In the genomic region with DNA sequence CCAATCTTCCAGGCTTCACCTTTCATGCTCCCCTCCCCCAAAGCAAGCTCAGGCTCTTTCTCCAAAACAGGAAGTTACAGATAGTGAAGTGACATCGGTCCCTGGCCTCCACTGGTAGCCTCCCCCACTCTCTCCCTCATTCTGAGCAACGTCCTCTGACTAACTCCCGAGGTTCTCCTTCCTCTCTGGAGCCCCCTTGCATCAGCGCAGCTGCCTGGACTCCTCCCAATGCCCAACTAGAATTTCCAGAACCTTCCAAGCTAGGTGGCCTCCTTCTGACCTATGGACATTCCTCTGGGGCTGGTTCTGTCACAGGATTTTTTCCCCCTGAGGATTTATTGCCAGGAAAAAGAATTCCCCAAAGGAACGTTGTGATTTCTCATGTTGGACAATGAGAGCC, we compare ENCODE assay signal across 10 mouse cellular contexts.
DNase-seq lines count a peak whose midpoint lies in the region; ATAC-seq and TF ChIP-seq lines count a peak whose summit lies in the region.
"Had no signal": no experiment of that assay in that cellular context is flagged by ENCODE, and none has a peak within 500 bp of the region (broad histone marks: within the 10 kb centered on the region; RNA-seq: fewer than 3 reads in every experiment).

No protein-coding gene starts in this region.

- H3K4me1 ChIP-seq in kidney, embryonic 16.5 days (ENCODE audit: insufficient read depth, low read length) = peaks cover 7% of the 10 kb centered on the region
- H3K4me1 ChIP-seq in MEL (ENCODE audit: control insufficient read depth in 1 of 2, insufficient read depth in 2 of 2, low read length in 2 of 2) = peaks cover 7 to 28% of the 10 kb centered on the region in 2 experiments
- peaks cover 13% of the 10 kb centered on the region for H3K4me1 ChIP-seq in liver, embryonic 11.5 days (replicated peaks; ENCODE audit: control insufficient read depth, insufficient read depth, low read length)

- H3K9me3 ChIP-seq in kidney, embryonic 16.5 days (ENCODE audit: low read length) = peaks cover 2% of the 10 kb centered on the region; the same call in 1 of the 2 replicates
- H3K9me3 ChIP-seq in MEL (replicated peaks; ENCODE audit: insufficient read depth, low read length) = no peaks in the 10 kb centered on the region
- no peaks in the 10 kb centered on the region for H3K9me3 ChIP-seq in liver, embryonic 11.5 days (ENCODE audit: control insufficient read depth, low read length)
- H3K9me3 ChIP-seq: heart, embryonic 15.5 days had no signal

- no peak for TF ChIP-seq CTCF in MEL (IDR thresholded peaks at IDR 0.05 in 2 of 3, conservative IDR thresholded peaks at IDR 0.05 in 1 of 3; ENCODE audit: control insufficient read depth in 1 of 3, insufficient read depth in 1 of 3, low read depth in 2 of 3, low read length in 3 of 3, poor library complexity in 1 of 3, severe bottlenecking in 1 of 3)

- no peaks in the 10 kb centered on the region for H3K36me3 ChIP-seq in kidney, embryonic 16.5 days (ENCODE audit: insufficient read depth, low read length)
- peaks cover 0 to 24% of the 10 kb centered on the region in 2 experiments; a peak in 2 of 4 replicates for H3K36me3 ChIP-seq in MEL (ENCODE audit: control insufficient read depth in 1 of 2, insufficient read depth in 2 of 2, low read length in 2 of 2)
- no peaks in the 10 kb centered on the region for H3K36me3 ChIP-seq in liver, embryonic 11.5 days (ENCODE audit: control insufficient read depth, insufficient read depth, low read length)
- no peaks in the 10 kb centered on the region for H3K36me3 ChIP-seq in splenic B cell, adult 2 months (ENCODE audit: control insufficient read depth, insufficient read depth, low read length, poor library complexity, severe bottlenecking)
- H3K36me3 ChIP-seq: heart, embryonic 15.5 days had no signal

- no peak overlapping the region for H3K27ac ChIP-seq in kidney, embryonic 16.5 days (ENCODE audit: low read length)
- H3K27ac ChIP-seq in MEL (ENCODE audit: control insufficient read depth, low read depth, low read length) = peak overlapping the region; percentile 66
- H3K27ac ChIP-seq in liver, embryonic 11.5 days (ENCODE audit: low read depth, low read length) = no peak overlapping the region
- H3K27ac ChIP-seq: heart, embryonic 15.5 days; liver, embryonic 14.5 days had no signal

- TF ChIP-seq RAD21 in MEL (IDR thresholded peaks at IDR 0.05; ENCODE audit: low read depth, low read length) = no peak; the same call in 1 of the 2 replicates

- H3K79me2 ChIP-seq in MEL (ENCODE audit: control insufficient read depth, insufficient read depth, low read length, poor library complexity) = no peaks in the 10 kb centered on the region

- WGBS in kidney, embryonic 16.5 days = 12% methylated on average over 5 of the region's 5 CpGs
- whole genome bisulfite sequencing in liver, embryonic 11.5 days = 17% methylated on average over 5 of the region's 5 CpGs

- 0 out of 2 replicates have a peak, but pooled peaks have one; percentile 57 for ATAC-seq in kidney, embryonic 16.5 days (ENCODE audit: low FRiP score, low TSS enrichment)
- ATAC-seq in liver, embryonic 11.5 days (replicated peaks; ENCODE audit: low FRiP score) = no peak

- peak; percentile 59 to 76 for TF ChIP-seq EP300 in MEL (IDR thresholded peaks at IDR 0.05; ENCODE audit: low read depth in 1 of 2, low read length in 2 of 2)

- H3K27me3 ChIP-seq in kidney, embryonic 16.5 days (ENCODE audit: insufficient read depth, low read length) = no peaks in the 10 kb centered on the region
- H3K27me3 ChIP-seq in MEL (ENCODE audit: control insufficient read depth in 1 of 2, insufficient read depth in 2 of 2, low read length in 2 of 2) = no peaks in the 10 kb centered on the region
- H3K27me3 ChIP-seq in liver, embryonic 11.5 days (replicated peaks; ENCODE audit: control insufficient read depth, insufficient read depth, low read length) = no peaks in the 10 kb centered on the region
- no peaks in the 10 kb centered on the region; the same call in 1 of the 2 replicates for H3K27me3 ChIP-seq in splenic B cell, adult 2 months (ENCODE audit: control insufficient read depth, insufficient read depth, low read length, poor library complexity, severe bottlenecking)
- H3K27me3 ChIP-seq: heart, embryonic 15.5 days had no signal

- H3K4me2 ChIP-seq in kidney, embryonic 16.5 days (replicated peaks; ENCODE audit: low read depth, low read length) = no peak overlapping the region
- H3K4me2 ChIP-seq in liver, embryonic 11.5 days = no peak overlapping the region
- H3K4me2 ChIP-seq: heart, embryonic 15.5 days had no signal

- no peak overlapping the region for H3K4me3 ChIP-seq in kidney, embryonic 16.5 days (ENCODE audit: low read length)
- peak overlapping the region in 1 of 2 experiments; percentile 22; a peak in 1 of 4 replicates for H3K4me3 ChIP-seq in MEL (ENCODE audit: control insufficient read depth in 1 of 2, insufficient read depth in 1 of 2, low read depth in 2 of 2, low read length in 2 of 2)
- no peak overlapping the region for H3K4me3 ChIP-seq in liver, embryonic 11.5 days (ENCODE audit: low read depth, low read length)
- H3K4me3 ChIP-seq: heart, embryonic 15.5 days had no signal

- TF ChIP-seq POLR2A in MEL (IDR thresholded peaks at IDR 0.05; ENCODE audit: control insufficient read depth in 1 of 2, insufficient read depth in 1 of 2, low read depth in 1 of 2, low read length in 2 of 2, poor library complexity in 1 of 2) = no peak

- no peak overlapping the region for H3K9ac ChIP-seq in kidney, embryonic 16.5 days (replicated peaks; ENCODE audit: low read length)
- peak overlapping the region; percentile 33; the same call in 1 of the 2 replicates for H3K9ac ChIP-seq in MEL (ENCODE audit: control insufficient read depth, low read depth, low read length, poor library complexity, severe bottlenecking)
- no peak overlapping the region for H3K9ac ChIP-seq in liver, embryonic 11.5 days (ENCODE audit: low read depth, low read length)
- H3K9ac ChIP-seq: heart, embryonic 15.5 days; liver, embryonic 14.5 days had no signal

- DNase-seq in kidney, adult 18-20 months = no peak
- DNase-seq in MEL (ENCODE audit: low read depth, low spot score) = peak; percentile 88
- DNase-seq in liver, embryonic 11.5 days (ENCODE audit: low spot score) = peak; percentile 49
- DNase-seq in splenic B cell, adult 2 months (ENCODE audit: low read depth, low spot score) = peak; percentile 50
- DNase-seq in urinary bladder, postnatal 25 days (ENCODE audit: low spot score) = no peak
- DNase-seq in layer of hippocampus, adult 11-12 months (ENCODE audit: low spot score) = no peak
- no peak for DNase-seq in urinary bladder, postnatal 36 days (ENCODE audit: low spot score in 2 of 2)

TF ChIP-seq in MEL, 35 proteins besides CTCF, POLR2A, EP300 and RAD21 (continues in another document):
- TF ChIP-seq MAFK (IDR thresholded peaks at IDR 0.05; ENCODE audit: borderline replicate concordance, low read depth, low read length) = no peak
- no peak for TF ChIP-seq HCFC1 (IDR thresholded peaks at IDR 0.05; ENCODE audit: low read depth, low read length)
- no peak for TF ChIP-seq E2F4 (IDR thresholded peaks at IDR 0.05; ENCODE audit: borderline replicate concordance, low read depth, low read length)
- TF ChIP-seq ZC3H11A (IDR thresholded peaks at IDR 0.05; ENCODE audit: low read depth, low read length) = no peak
- TF ChIP-seq JUND (IDR thresholded peaks at IDR 0.05; ENCODE audit: low read depth, low read length) = 0 out of 2 replicates have a peak, but pooled peaks have one; percentile 12
- TF ChIP-seq MEF2A (IDR thresholded peaks at IDR 0.05; ENCODE audit: extremely low read depth, insufficient replicate concordance, low read depth, low read length, poor library complexity, severe bottlenecking) = no peak
- TF ChIP-seq MXI1 (IDR thresholded peaks at IDR 0.05; ENCODE audit: low read depth, low read length) = peak; percentile 24; the same call in 1 of the 2 replicates
- TF ChIP-seq ZNF384 (IDR thresholded peaks at IDR 0.05; ENCODE audit: low read depth, low read length) = no peak
- no peak for TF ChIP-seq USF1 (IDR thresholded peaks at IDR 0.05; ENCODE audit: low read depth, low read length)
- TF ChIP-seq POLR2AphosphoS5 (IDR thresholded peaks at IDR 0.05; ENCODE audit: borderline replicate concordance, low read depth, low read length) = no peak
- no peak for TF ChIP-seq GATA1 (IDR thresholded peaks at IDR 0.05; ENCODE audit: low read depth, low read length)
- TF ChIP-seq ZMIZ1 (IDR thresholded peaks at IDR 0.05; ENCODE audit: low read depth, low read length) = no peak
- no peak for TF ChIP-seq USF2 (IDR thresholded peaks at IDR 0.05; ENCODE audit: borderline replicate concordance in 1 of 2, insufficient read depth in 1 of 2, low read depth in 1 of 2, low read length in 2 of 2)
- TF ChIP-seq SIN3A (IDR thresholded peaks at IDR 0.05; ENCODE audit: low read length) = peak; percentile 53; the same call in 1 of the 2 replicates
- no peak for TF ChIP-seq TAL1 (IDR thresholded peaks at IDR 0.05; ENCODE audit: low read length)
- peak; percentile 56 for TF ChIP-seq TCF12 (IDR thresholded peaks at IDR 0.05; ENCODE audit: low read depth, low read length)
- TF ChIP-seq ETS1 (IDR thresholded peaks at IDR 0.05; ENCODE audit: low read depth, low read length) = peak; percentile 83
- TF ChIP-seq SMC3 (IDR thresholded peaks at IDR 0.05; ENCODE audit: low read depth, low read length) = no peak; the same call in 1 of the 2 replicates
- peak; percentile 75 for TF ChIP-seq CHD2 (IDR thresholded peaks at IDR 0.05; ENCODE audit: low read length)
- no peak for TF ChIP-seq NRF1 (IDR thresholded peaks at IDR 0.05; ENCODE audit: insufficient read depth, low read depth, low read length, poor library complexity, severe bottlenecking)
- TF ChIP-seq MAX (IDR thresholded peaks at IDR 0.05; ENCODE audit: low read length) = no peak
- no peak for TF ChIP-seq NELFE (IDR thresholded peaks at IDR 0.05; ENCODE audit: low read depth, low read length)
- TF ChIP-seq GABPA (IDR thresholded peaks at IDR 0.05; ENCODE audit: low read depth, low read length) = no peak
- no peak for TF ChIP-seq TBP (IDR thresholded peaks at IDR 0.05; ENCODE audit: low read depth, low read length)
- TF ChIP-seq MYC (IDR thresholded peaks at IDR 0.05; ENCODE audit: low read depth, low read length) = no peak
- peak; percentile 45; the same call in 1 of the 2 replicates for TF ChIP-seq MYB (IDR thresholded peaks at IDR 0.05; ENCODE audit: low read depth, low read length)
- no peak for TF ChIP-seq KAT2A (conservative IDR thresholded peaks at IDR 0.05; ENCODE audit: low read depth, low read length)
- TF ChIP-seq RCOR1 (IDR thresholded peaks at IDR 0.05; ENCODE audit: low read depth, low read length) = peak; percentile 68
- peak; percentile 65 for TF ChIP-seq ELF1 (IDR thresholded peaks at IDR 0.05; ENCODE audit: low read depth, low read length)
- TF ChIP-seq UBTF (IDR thresholded peaks at IDR 0.05; ENCODE audit: borderline replicate concordance, insufficient read depth, low read depth, low read length) = no peak
- no peak for TF ChIP-seq CHD1 (IDR thresholded peaks at IDR 0.05; ENCODE audit: low read depth, low read length)
- no peak for TF ChIP-seq POLR2AphosphoS2 (IDR thresholded peaks at IDR 0.05; ENCODE audit: low read length)

Comparison
In these comparisons a context has a peak if more than half of its experiments do, and no peak if none do; other contexts are left out.
1. DNase-seq: peak in MEL (single experiment), liver, embryonic 11.5 days (single experiment) and splenic B cell, adult 2 months (single experiment); none in kidney, adult 18-20 months (single experiment), urinary bladder, postnatal 25 days (single experiment), layer of hippocampus, adult 11-12 months (single experiment) and urinary bladder, postnatal 36 days (0 of 2).